Mouse (Mus musculus) embryonic facial prominence, embryonic 12.5 days (tissue): ENCODE data around the gene Ctnnbl1. TPM values are rescaled to one million over a fixed set of nuclear protein-coding genes. Genes with fewer than 3 reads are reported as not detected.

Experiments used
- ATAC-seq: fragments of 200-750 bp; cut with Nextera tagmentation; 2 replicates; pipeline ENCODE4 v1.8.0; 2017; ENCODE audit not compliant: insufficient number of reproducible peaks, insufficient read depth, low FRiP score, low TSS enrichment
- H3K27ac ChIP-seq: fragments of 300-500 bp; sonication (generic); 2 replicates; pipeline ENCODE4 v1.5.1; 2016; ENCODE audit warnings: mild to moderate bottlenecking
- H3K27me3 ChIP-seq: fragments of 300-500 bp; sonication (generic); 2 replicates; pipeline ENCODE4 v1.6.1; 2016; ENCODE audit warnings: mild to moderate bottlenecking, moderate library complexity
- H3K36me3 ChIP-seq: fragments of 300-500 bp; sonication (generic); 2 replicates; pipeline ENCODE4 v1.6.1; 2016; ENCODE audit warnings: mild to moderate bottlenecking
- H3K4me1 ChIP-seq: fragments of 300-500 bp; sonication (generic); 2 replicates; pipeline ENCODE4 v1.6.1; 2016
- H3K4me2 ChIP-seq: fragments of 300-500 bp; sonication (generic); replicated peaks from 2 replicates; pipeline ENCODE4 v1.6.1; 2016; ENCODE audit warnings: mild to moderate bottlenecking, moderate library complexity
- H3K4me3 ChIP-seq: fragments of 300-500 bp; sonication (generic); 2 replicates; pipeline ENCODE4 v1.5.1; 2016; ENCODE audit warnings: mild to moderate bottlenecking
- H3K9ac ChIP-seq: fragments of 300-500 bp; sonication (generic); 2 replicates; pipeline ENCODE4 v1.6.1; 2016; ENCODE audit warnings: mild to moderate bottlenecking, moderate library complexity
- H3K9me3 ChIP-seq: fragments of 300-500 bp; sonication (generic); 2 replicates; pipeline ENCODE4 v1.6.1; 2016; ENCODE audit warnings: mild to moderate bottlenecking, moderate library complexity
- WGBS: fragments of 180-500 bp; shearing (Covaris S2); methylation state at CpG from one replicate; pipeline ENCODE4 v1.1.7; 2016; 5-methylcytosine and 5-hydroxymethylcytosine counted together
- polyA plus RNA-seq: library from polyadenylated mRNA; unstranded; fragments of >200 nt; fragmentation: Nextera tagmentation; extraction: Ambion mirVana; gene quantifications from 2 replicates; pipeline ENCODE4 v1.2.1, GENCODE M21; 2016

Ctnnbl1 gene
- polyA plus RNA-seq, 1 experiment from 2014 or later: 74.0 TPM

- 80% methylated on average over 8 of the region's 8 CpGs for WGBS
- H3K27me3 ChIP-seq: no peaks in the 10 kb centered on the region
- no peaks in the 10 kb centered on the region for H3K4me1 ChIP-seq
- H3K36me3 ChIP-seq: peaks cover 14% of the 10 kb centered on the region; the same call in 1 of the 2 replicates
- H3K4me2 ChIP-seq: no peak overlapping the region
- H3K9ac ChIP-seq: no peak overlapping the region
- H3K27ac ChIP-seq: no peak overlapping the region
- no peak for ATAC-seq
- H3K9me3 ChIP-seq: no peaks in the 10 kb centered on the region
- no peak overlapping the region for H3K4me3 ChIP-seq
Observed at GRCm38 (mm10) chr2:157837050-157837449, 99.8 kb downstream of the Ctnnbl1 start.

GRCm38 (mm10) chr2:157838206-157838923 lies 101.2 kb downstream of the Ctnnbl1 start:
- Histone ChIP-seq H3K4me2 (no peak overlapping the region), H3K9ac (no peak overlapping the region), H3K4me1 (no peaks in the 10 kb centered on the region), H3K9me3 (no peaks in the 10 kb centered on the region), H3K27me3 (no peaks in the 10 kb centered on the region), H3K27ac (no peak overlapping the region), H3K36me3 (peaks cover 14% of the 10 kb centered on the region; the same call in 1 of the 2 replicates), H3K4me3 (no peak overlapping the region)
- ATAC-seq: no peak
- 95% methylated on average over 13 of the region's 13 CpGs for WGBS

- Histone ChIP-seq H3K4me1 (0 out of 2 replicates have a peak, but pooled peaks cover 6% of the 10 kb centered on the region), H3K27me3 (no peaks in the 10 kb centered on the region), H3K36me3 (peaks cover 14% of the 10 kb centered on the region; the same call in 1 of the 2 replicates), H3K4me3 (no peak overlapping the region), H3K9me3 (no peaks in the 10 kb centered on the region), H3K4me2 (no peak overlapping the region), H3K9ac (no peak overlapping the region), H3K27ac (no peak overlapping the region)
- ATAC-seq: no peak
Observed at GRCm38 (mm10) chr2:157840641-157841078, 103.5 kb downstream of the Ctnnbl1 start.

- 56% methylated on average over 6 of the region's 6 CpGs for WGBS
- Histone ChIP-seq H3K4me1 (0 out of 2 replicates have a peak, but pooled peaks cover 6% of the 10 kb centered on the region), H3K9ac (no peak overlapping the region)
Observed at GRCm38 (mm10) chr2:157841121-157841520, 103.9 kb downstream of the Ctnnbl1 start.

GRCm38 (mm10) chr2:157844746-157845145 lies 107.5 kb downstream of the Ctnnbl1 start:
- H3K27me3 ChIP-seq: no peaks in the 10 kb centered on the region
- WGBS: 74% methylated on average over 2 of the region's 2 CpGs
- peaks cover 1% of the 10 kb centered on the region; the same call in 1 of the 2 replicates for H3K36me3 ChIP-seq
- H3K4me1 ChIP-seq: 0 out of 2 replicates have a peak, but pooled peaks cover 6% of the 10 kb centered on the region
- H3K27ac ChIP-seq: no peak overlapping the region
- no peak overlapping the region for H3K4me3 ChIP-seq
- no peak overlapping the region for H3K9ac ChIP-seq
- no peak overlapping the region for H3K4me2 ChIP-seq
- H3K9me3 ChIP-seq: no peaks in the 10 kb centered on the region
- no peak for ATAC-seq

More at GRCm38 (mm10) chr2:157841121-157841520, 103.9 kb downstream of the Ctnnbl1 start:
- H3K4me3 ChIP-seq: no peak overlapping the region
- no peak overlapping the region for H3K27ac ChIP-seq
- no peaks in the 10 kb centered on the region for H3K9me3 ChIP-seq
- no peak overlapping the region for H3K4me2 ChIP-seq
- no peak for ATAC-seq
- H3K36me3 ChIP-seq: peaks cover 14% of the 10 kb centered on the region; the same call in 1 of the 2 replicates
- H3K27me3 ChIP-seq: no peaks in the 10 kb centered on the region

- ATAC-seq: no peak
- Histone ChIP-seq H3K36me3 (no peaks in the 10 kb centered on the region; the same call in 1 of the 2 replicates), H3K9me3 (no peaks in the 10 kb centered on the region), H3K9ac (no peak overlapping the region), H3K4me3 (no peak overlapping the region), H3K4me1 (0 out of 2 replicates have a peak, but pooled peaks cover 6% of the 10 kb centered on the region), H3K4me2 (no peak overlapping the region), H3K27ac (no peak overlapping the region), H3K27me3 (no peaks in the 10 kb centered on the region)
- 84% methylated on average over 5 of the region's 5 CpGs for WGBS
Observed at GRCm38 (mm10) chr2:157845831-157846230, 108.6 kb downstream of the Ctnnbl1 start.

GRCm38 (mm10) chr2:157853135-157853534 lies 115.9 kb downstream of the Ctnnbl1 start:
- H3K4me1 ChIP-seq: peaks cover 2% of the 10 kb centered on the region; the same call in 1 of the 2 replicates
- WGBS: 72% methylated on average over 3 of the region's 3 CpGs
- no peak overlapping the region for H3K9ac ChIP-seq
- H3K9me3 ChIP-seq: no peaks in the 10 kb centered on the region
- H3K27me3 ChIP-seq: no peaks in the 10 kb centered on the region
- ATAC-seq: no peak
- no peak overlapping the region for H3K27ac ChIP-seq
- no peak overlapping the region for H3K4me2 ChIP-seq
- no peaks in the 10 kb centered on the region for H3K36me3 ChIP-seq
- no peak overlapping the region for H3K4me3 ChIP-seq

GRCm38 (mm10) chr2:157855814-157856213 lies 118.6 kb downstream of the Ctnnbl1 start:
- H3K4me3 ChIP-seq: no peak overlapping the region
- no peak overlapping the region for H3K27ac ChIP-seq
- H3K4me1 ChIP-seq: peaks cover 6% of the 10 kb centered on the region
- H3K27me3 ChIP-seq: no peaks in the 10 kb centered on the region
- H3K4me2 ChIP-seq: no peak overlapping the region
- 78% methylated on average over 6 of the region's 6 CpGs for WGBS
- no peak overlapping the region for H3K9ac ChIP-seq
- no peaks in the 10 kb centered on the region for H3K36me3 ChIP-seq
- H3K9me3 ChIP-seq: no peaks in the 10 kb centered on the region
- ATAC-seq: no peak

GRCm38 (mm10) chr2:157857496-157857895 lies 120.3 kb downstream of the Ctnnbl1 start:
- Histone ChIP-seq H3K27me3 (no peaks in the 10 kb centered on the region), H3K4me1 (peaks cover 6% of the 10 kb centered on the region), H3K9ac (no peak overlapping the region), H3K27ac (no peak overlapping the region), H3K4me2 (no peak overlapping the region), H3K4me3 (no peak overlapping the region), H3K9me3 (no peaks in the 10 kb centered on the region), H3K36me3 (no peaks in the 10 kb centered on the region)
- WGBS: 68% methylated on average over 3 of the region's 3 CpGs
- no peak for ATAC-seq

GRCm38 (mm10) chr2:157858317-157858716 lies 121.1 kb downstream of the Ctnnbl1 start:
- H3K9me3 ChIP-seq: no peaks in the 10 kb centered on the region
- H3K36me3 ChIP-seq: no peaks in the 10 kb centered on the region
- peaks cover 4% of the 10 kb centered on the region; the same call in 1 of the 2 replicates for H3K4me1 ChIP-seq
- H3K9ac ChIP-seq: no peak overlapping the region
- H3K4me2 ChIP-seq: no peak overlapping the region
- H3K4me3 ChIP-seq: no peak overlapping the region
- no peak for ATAC-seq
- no peak overlapping the region for H3K27ac ChIP-seq
- no peaks in the 10 kb centered on the region for H3K27me3 ChIP-seq
- WGBS: 82% methylated on average over 7 of the region's 7 CpGs

- 81% methylated on average over 8 of the region's 8 CpGs for WGBS
- Histone ChIP-seq H3K9me3 (no peaks in the 10 kb centered on the region), H3K9ac (no peak overlapping the region), H3K36me3 (no peaks in the 10 kb centered on the region), H3K27ac (no peak overlapping the region), H3K4me3 (no peak overlapping the region), H3K27me3 (no peaks in the 10 kb centered on the region), H3K4me2 (no peak overlapping the region), H3K4me1 (peaks cover 4% of the 10 kb centered on the region; the same call in 1 of the 2 replicates)
- ATAC-seq: no peak
Observed at GRCm38 (mm10) chr2:157859046-157859701, 122.0 kb downstream of the Ctnnbl1 start.
